Mouse (Mus musculus): ENCODE data around the gene Mageb3.
"Not testable (repeated sequence)": the region's sequence is repeated elsewhere in the genome, so short reads cannot be mapped to it uniquely, and the experiment has no call there.

Mageb3 gene

GRCm38 (mm10) chr2:121955765-121956223, at the start of gene Mageb3, which contains the start of gene Ctdspl2:
TSS of gene Mageb3 (minus strand) at chr2:121956092.
TSS of gene Ctdspl2 (plus strand) at chr2:121956001.
- DNase-seq (ENCODE audit: extremely low spot score, low spot score) = peak; percentile 92

- DNase-seq (ENCODE audit: extremely low spot score, low spot score) = no peak
These were observed 39.8 kb upstream of the Mageb3 start for GRCm38 (mm10) chr2:121995738-121996137.

DNA sequence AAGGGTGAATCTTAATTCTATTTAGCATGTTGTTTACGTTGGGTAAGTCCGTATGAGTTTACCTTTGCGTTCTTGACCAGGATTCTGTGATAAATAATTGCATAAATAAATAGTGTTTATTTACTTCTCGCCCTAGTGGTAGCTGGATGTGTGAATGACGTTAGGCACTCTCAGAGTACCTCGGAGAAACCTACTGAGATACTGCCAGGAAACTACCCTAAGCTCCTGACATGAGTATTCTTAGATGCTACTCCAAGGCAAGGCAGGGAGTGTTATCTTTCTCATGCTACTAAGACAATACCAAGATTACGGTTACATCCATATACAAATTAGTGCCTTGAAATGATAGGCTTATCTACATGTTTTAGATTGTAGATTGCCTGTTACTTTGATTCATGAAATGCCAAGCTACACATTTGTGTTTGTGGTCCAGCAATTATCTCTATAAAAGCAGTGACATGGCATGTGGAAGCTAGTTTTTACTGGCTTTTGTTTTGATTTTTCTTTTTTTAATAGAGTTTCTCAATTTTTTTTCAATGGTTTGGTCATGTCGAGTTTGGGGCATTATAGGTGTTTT, 1.4 kb upstream of the Mageb3 start:
- DNase-seq (ENCODE audit: extremely low spot score, low spot score) = no peak

GRCm38 (mm10) chr2:121956224-121957018, 529 bp upstream of the Mageb3 start:
- DNase-seq (ENCODE audit: extremely low spot score, low spot score) = peak; percentile 97

DNA sequence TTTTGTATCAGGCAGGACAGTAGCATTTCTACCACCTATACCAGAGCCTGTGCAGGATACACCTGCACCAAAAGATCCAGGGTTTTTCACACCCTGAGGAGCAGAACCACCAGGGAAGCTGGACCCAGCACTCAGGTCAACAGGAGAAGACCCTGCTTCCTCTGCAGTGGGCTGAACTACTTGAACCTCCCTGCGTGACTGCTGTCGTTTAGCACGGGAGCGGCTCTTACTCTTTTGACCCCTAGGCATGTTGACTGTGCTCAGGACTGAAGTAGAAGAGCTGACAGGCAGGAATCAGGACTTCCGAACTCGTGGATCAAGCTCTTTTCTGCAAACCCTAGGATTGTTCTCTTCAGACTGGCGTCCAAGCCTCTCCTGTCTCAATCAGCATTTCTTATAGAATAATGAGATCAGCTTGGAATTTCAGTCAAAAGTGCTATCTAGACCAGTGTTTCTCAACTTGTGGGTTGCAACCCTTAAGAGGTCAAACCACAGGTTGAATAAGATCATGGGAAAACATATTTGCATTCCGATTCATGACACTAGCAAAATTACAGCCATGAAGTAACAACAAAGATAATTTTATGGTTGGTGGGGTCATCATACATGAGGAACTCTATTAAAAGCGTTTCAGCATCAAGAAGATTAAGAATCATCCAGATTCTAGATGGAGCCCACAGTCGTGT, 778 bp downstream of the Mageb3 start:
- peak; percentile 22 for DNase-seq (ENCODE audit: extremely low spot score, low spot score)

DNA sequence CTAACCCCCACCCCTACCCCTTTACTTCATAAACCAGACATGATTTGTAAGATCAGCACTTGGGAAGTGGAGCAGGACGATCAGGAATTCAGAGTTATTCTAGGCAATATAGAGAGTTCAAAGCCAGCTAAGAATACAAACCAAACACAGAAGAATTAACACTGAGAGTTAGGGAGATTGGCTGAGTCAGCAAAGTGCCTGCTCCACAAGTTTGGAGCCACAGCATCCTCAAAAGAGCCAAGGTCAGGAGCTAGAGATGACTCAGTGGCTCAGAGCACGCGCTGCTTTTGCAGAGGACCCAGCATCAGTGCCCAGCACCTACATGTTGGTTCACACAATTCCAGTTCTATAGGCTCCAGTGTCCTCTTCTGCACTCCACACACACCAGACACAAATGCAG, 12.5 kb downstream of the Mageb3 start:
- no peak for DNase-seq (ENCODE audit: extremely low spot score, low spot score)

DNA sequence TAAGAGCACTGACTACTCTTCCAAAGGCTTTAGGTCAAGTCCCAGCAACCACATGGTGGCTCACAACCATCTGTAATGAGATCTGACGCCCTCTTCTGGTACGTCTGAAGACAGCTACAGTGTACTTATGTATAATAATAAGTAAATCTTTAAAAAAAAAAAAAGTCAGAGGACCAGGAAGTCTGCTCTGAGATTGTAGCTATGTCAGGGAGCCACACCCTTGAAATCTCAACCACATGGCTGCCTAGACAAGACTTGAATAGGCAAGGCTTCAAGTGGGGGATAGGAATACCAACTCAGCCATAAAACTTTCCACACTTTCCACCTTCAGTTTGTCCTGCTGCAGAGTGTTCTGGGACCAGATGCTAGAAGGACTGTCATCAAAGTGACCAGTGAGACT, 18.3 kb downstream of the Mageb3 start:
- DNase-seq (ENCODE audit: extremely low spot score, low spot score) = not testable (repeated sequence)

- DNase-seq (ENCODE audit: extremely low spot score, low spot score) = no peak
These were observed 39.6 kb downstream of the Mageb3 start for GRCm38 (mm10) chr2:121916047-121916970.

DNA sequence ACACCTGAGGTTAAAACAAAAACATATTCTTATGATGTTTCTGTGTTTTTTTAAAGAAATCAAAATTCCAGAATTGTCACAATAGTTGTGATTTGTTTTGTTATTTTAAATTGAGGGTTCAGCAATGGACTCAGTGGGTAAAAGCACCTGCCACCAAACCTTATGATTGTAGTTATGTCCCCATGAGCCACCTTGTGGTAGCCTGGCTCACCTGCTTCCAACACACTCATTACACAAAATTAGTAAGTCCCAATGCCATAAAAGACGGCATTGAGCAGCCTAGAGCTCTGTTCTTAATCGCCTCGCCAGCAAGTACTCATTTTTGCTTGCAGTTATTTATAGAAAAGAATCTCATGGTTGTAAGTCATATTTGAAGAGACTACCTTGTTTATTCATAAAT, 45.9 kb downstream of the Mageb3 start:
- DNase-seq (ENCODE audit: extremely low spot score, low spot score) = no peak
